ENCODE assay signal across 14 mouse cellular contexts in the genomic region with DNA sequence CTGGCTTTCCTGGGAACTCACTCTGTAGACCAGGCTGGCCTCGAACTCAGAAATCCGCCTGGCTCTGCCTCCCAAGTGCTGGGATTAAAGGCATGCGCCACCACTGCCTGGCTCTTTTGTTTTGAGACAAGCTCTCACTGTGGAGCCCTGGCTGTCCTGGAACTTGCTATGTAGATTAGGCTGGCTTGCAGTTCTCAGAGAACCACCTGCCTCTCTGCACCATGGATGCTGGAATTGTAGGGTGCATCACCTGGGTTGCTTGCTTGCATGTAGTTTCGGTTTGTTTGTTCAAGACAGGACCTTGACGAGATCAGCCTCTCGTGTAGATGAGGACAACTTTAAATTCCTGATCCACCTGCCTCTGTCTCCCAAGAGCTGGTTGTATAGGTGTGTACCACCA. TPM values are rescaled to one million over a fixed set of nuclear protein-coding genes. Genes with fewer than 3 reads are reported as not detected.
DNase-seq lines count a peak whose midpoint lies in the region; ATAC-seq and TF ChIP-seq lines count a peak whose summit lies in the region.
"Had no signal": no experiment of that assay in that cellular context is flagged by ENCODE, and none has a peak within 500 bp of the region (broad histone marks: within the 10 kb centered on the region; RNA-seq: fewer than 3 reads in every experiment).

No protein-coding gene starts in this region.

- no peak for DNase-seq in lung, postnatal 4 days
- DNase-seq in CH12.LX (ENCODE audit: extremely low read depth) (peak; percentile 25), ZHBTc4 (ENCODE audit: low read depth, low spot score) (peak; percentile 74)
- DNase-seq in liver, embryonic 14.5 days (ENCODE audit: low read depth in 3 of 3, low spot score in 3 of 3), result no peak
- no peak for DNase-seq in right cerebral cortex, postnatal 4 days
- no peak for DNase-seq in forebrain, embryonic 10.5 days (ENCODE audit: extremely low spot score, low spot score)
- DNase-seq: gastrocnemius, postnatal 36 days; lung, adult 18-20 months; thymus, postnatal 4 days had no signal

- peaks cover 9% of the 10 kb centered on the region; the same call in 1 of the 2 replicates for H3K4me1 ChIP-seq in lung, embryonic 15.5 days
- H3K4me1 ChIP-seq in CH12.LX (ENCODE audit: control insufficient read depth in 1 of 2, insufficient read depth in 2 of 2), result peaks cover 0 to 25% of the 10 kb centered on the region in 2 experiments; a peak in 2 of 4 replicates
- H3K4me1 ChIP-seq in liver, embryonic 14.5 days (replicated peaks; ENCODE audit: control insufficient read depth in 2 of 2, insufficient read depth in 2 of 2, low read length in 1 of 2), result peaks cover 19 to 29% of the 10 kb centered on the region in 2 experiments
- H3K4me1 ChIP-seq in forebrain, embryonic 10.5 days, result peaks cover 21% of the 10 kb centered on the region

- no peak overlapping the region for H3K4me3 ChIP-seq in lung, embryonic 15.5 days
- peak overlapping the region; percentile 46 to 89 (median 66) for H3K4me3 ChIP-seq in CH12.LX (replicated peaks in 1 of 3; ENCODE audit: low read depth in 2 of 3, low read length in 2 of 3, poor library complexity in 1 of 3)
- H3K4me3 ChIP-seq in liver, embryonic 14.5 days (ENCODE audit: insufficient read depth in 1 of 2, low read depth in 2 of 2, low read length in 2 of 2), result peak overlapping the region; percentile 15 to 48; a peak in 3 of 4 replicates
- no peak overlapping the region for H3K4me3 ChIP-seq in forebrain, embryonic 10.5 days
- H3K4me3 ChIP-seq: forebrain, embryonic 12.5 days had no signal

- no peaks in the 10 kb centered on the region for H3K36me3 ChIP-seq in lung, embryonic 15.5 days
- H3K36me3 ChIP-seq in CH12.LX (replicated peaks in 1 of 2; ENCODE audit: control insufficient read depth in 1 of 2, insufficient read depth in 1 of 2, low read length in 1 of 2), result peaks cover 0 to 2% of the 10 kb centered on the region in 2 experiments
- H3K36me3 ChIP-seq in liver, embryonic 14.5 days (replicated peaks; ENCODE audit: control insufficient read depth, insufficient read depth, low read depth), result no peaks in the 10 kb centered on the region
- H3K36me3 ChIP-seq in forebrain, embryonic 10.5 days (replicated peaks), result no peaks in the 10 kb centered on the region; the same call in 1 of the 2 replicates
- H3K36me3 ChIP-seq: forebrain, embryonic 12.5 days had no signal

- 80% methylated on average over 6 of the region's 6 CpGs for WGBS in lung, embryonic 15.5 days
- WGBS in liver, embryonic 14.5 days (ENCODE audit: insufficient replicate concordance), result 67% methylated on average over 6 of the region's 6 CpGs
- WGBS in forebrain, embryonic 10.5 days, result 94% methylated on average over 6 of the region's 6 CpGs

- no peak for TF ChIP-seq POLR2A in CH12.LX (IDR thresholded peaks at IDR 0.05; ENCODE audit: low read depth, low read length)

- dilution Hi-C loops in CH12.LX (cut with MboI; ENCODE audit: extremely low pct_ligation_motif_present, extremely low pct_unique_long_range_greater_than_20kb, low sequenced_read_pairs), result no loop called here

- no peak for TF ChIP-seq EP300 in CH12.LX (IDR thresholded peaks at IDR 0.05; ENCODE audit: low read length)
- TF ChIP-seq EP300 in liver, embryonic 14.5 days (IDR thresholded peaks at IDR 0.05; ENCODE audit: low read depth), result no peak

- no peak for TF ChIP-seq RAD21 in CH12.LX (IDR thresholded peaks at IDR 0.05; ENCODE audit: low read depth, low read length)

- H3K27ac ChIP-seq in lung, embryonic 15.5 days, result no peak overlapping the region
- no peak overlapping the region for H3K27ac ChIP-seq in CH12.LX (ENCODE audit: insufficient read depth, low read depth)
- no peak overlapping the region; the same call in 1 of the 2 replicates for H3K27ac ChIP-seq in liver, embryonic 14.5 days
- no peak overlapping the region for H3K27ac ChIP-seq in forebrain, embryonic 10.5 days
- H3K27ac ChIP-seq: forebrain, embryonic 12.5 days; kidney, postnatal 0 days; left cerebral cortex, adult 2 months had no signal

- no peaks in the 10 kb centered on the region for H3K27me3 ChIP-seq in lung, embryonic 15.5 days
- H3K27me3 ChIP-seq in CH12.LX (replicated peaks), result peaks cover 2% of the 10 kb centered on the region
- H3K27me3 ChIP-seq in liver, embryonic 14.5 days (ENCODE audit: control insufficient read depth, insufficient read depth, low read length), result no peaks in the 10 kb centered on the region
- peaks cover 16% of the 10 kb centered on the region for H3K27me3 ChIP-seq in forebrain, embryonic 10.5 days (ENCODE audit: poor library complexity, severe bottlenecking)

- peak overlapping the region; percentile 45 for H3K4me2 ChIP-seq in lung, embryonic 15.5 days
- peak overlapping the region; percentile 69 for H3K4me2 ChIP-seq in CH12.LX (ENCODE audit: insufficient read depth, low read depth, poor library complexity, severe bottlenecking)
- peak overlapping the region; percentile 75 for H3K4me2 ChIP-seq in liver, embryonic 14.5 days (ENCODE audit: low read depth)
- H3K4me2 ChIP-seq: forebrain, embryonic 12.5 days had no signal

- ATAC-seq in lung, embryonic 15.5 days (ENCODE audit: borderline replicate concordance, extremely low read depth, low FRiP score, low TSS enrichment), result no peak
- no peak for ATAC-seq in liver, embryonic 14.5 days (ENCODE audit: insufficient read depth)
- no peak for ATAC-seq in activated CD4-positive, CD25-positive, alpha-beta regulatory T cell, adult 4 months

- TF ChIP-seq CTCF in CH12.LX (conservative IDR thresholded peaks at IDR 0.05 in 1 of 2, IDR thresholded peaks at IDR 0.05 in 1 of 2; ENCODE audit: low read depth in 2 of 2, low read length in 2 of 2), result no peak
- no peak for TF ChIP-seq CTCF in liver, embryonic 14.5 days (IDR thresholded peaks at IDR 0.05; ENCODE audit: low read depth)

- peaks cover 52% of the 10 kb centered on the region for H3K79me2 ChIP-seq in CH12.LX (replicated peaks; ENCODE audit: control insufficient read depth, extremely low read depth, insufficient read depth, poor library complexity, severe bottlenecking)

- no peaks in the 10 kb centered on the region for H3K9me3 ChIP-seq in lung, embryonic 15.5 days
- no peaks in the 10 kb centered on the region for H3K9me3 ChIP-seq in CH12.LX (replicated peaks; ENCODE audit: low read length)
- no peaks in the 10 kb centered on the region for H3K9me3 ChIP-seq in liver, embryonic 14.5 days (ENCODE audit: control insufficient read depth, low read length)
- no peaks in the 10 kb centered on the region for H3K9me3 ChIP-seq in forebrain, embryonic 10.5 days
- H3K9me3 ChIP-seq: forebrain, embryonic 12.5 days had no signal

- no peak overlapping the region for H3K9ac ChIP-seq in lung, embryonic 15.5 days
- H3K9ac ChIP-seq in CH12.LX (ENCODE audit: insufficient read depth, low read depth), result peak overlapping the region; percentile 96; the same call in 1 of the 2 replicates
- peak overlapping the region; percentile 59 for H3K9ac ChIP-seq in liver, embryonic 14.5 days (replicated peaks)
- H3K9ac ChIP-seq: forebrain, embryonic 12.5 days had no signal

- in situ Hi-C loops in CH12.LX (cut with MboI; ENCODE audit: low pct_ligation_motif_present, low pct_unique_long_range_greater_than_20kb, low sequenced_read_pairs), result no loop called here

TF ChIP-seq in CH12.LX, 34 proteins besides CTCF, POLR2A, EP300 and RAD21:
- TF ChIP-seq UBTF (IDR thresholded peaks at IDR 0.05; ENCODE audit: low read depth, low read length), result no peak
- TF ChIP-seq GABPA (IDR thresholded peaks at IDR 0.05; ENCODE audit: insufficient replicate concordance, low read depth, low read length), result no peak
- no peak for TF ChIP-seq MXI1 (IDR thresholded peaks at IDR 0.05; ENCODE audit: low read depth, low read length)
- no peak for TF ChIP-seq HCFC1 (IDR thresholded peaks at IDR 0.05; ENCODE audit: low read depth, low read length)
- no peak for TF ChIP-seq SIN3A (IDR thresholded peaks at IDR 0.05; ENCODE audit: low read length)
- TF ChIP-seq IRF4 (IDR thresholded peaks at IDR 0.05; ENCODE audit: low read depth, low read length), result no peak
- no peak for TF ChIP-seq CHD2 (IDR thresholded peaks at IDR 0.05; ENCODE audit: low read length)
- no peak for TF ChIP-seq SMC3 (IDR thresholded peaks at IDR 0.05; ENCODE audit: low read depth, low read length)
- no peak for TF ChIP-seq KAT2A (IDR thresholded peaks at IDR 0.05; ENCODE audit: insufficient replicate concordance, low read length)
- no peak for TF ChIP-seq ZKSCAN1 (IDR thresholded peaks at IDR 0.05; ENCODE audit: borderline replicate concordance, low read depth, low read length)
- TF ChIP-seq JUN (IDR thresholded peaks at IDR 0.05; ENCODE audit: insufficient read depth, low read depth, low read length), result no peak
- TF ChIP-seq TBP (conservative IDR thresholded peaks at IDR 0.05; ENCODE audit: low read depth, low read length), result no peak

RNA-seq across cellular contexts. Expression of a gene that starts 2.7 kb away (rescaled TPM):
- polyA plus RNA-seq in lung, embryonic 15.5 days (2015; fragmentation: Nextera tagmentation; extraction: Ambion mirVana), result 19.3 and 20.5 TPM in 2 replicates
- 13.2 and 16.2 TPM in 2 replicates for total RNA-seq in CH12.LX (2012; rRNA removed)
- total RNA-seq in CH12.LX (2014; rRNA removed), result 24.6 and 27.9 TPM in 2 replicates
- polyA plus RNA-seq in CH12.LX (2012; ENCODE audit: insufficient read length, low read depth), result 16.0 and 17.2 TPM in 2 replicates
- polyA plus RNA-seq in liver, embryonic 14.5 days (2012; rRNA removed), result 3.0 and 4.8 TPM in 2 replicates
- 8.8 TPM in 2 replicates for polyA plus RNA-seq in liver, embryonic 14.5 days (2014; fragmentation: Nextera tagmentation; extraction: Ambion mirVana)
- 10 to 100 TPM; 34.0 to 36.1 TPM for polyA plus RNA-seq in activated CD4-positive, CD25-positive, alpha-beta regulatory T cell, adult 4 months (2017; shearing (Covaris generic))
- 14.3 and 14.5 TPM in 2 replicates for polyA plus RNA-seq in forebrain, embryonic 10.5 days (2016; fragmentation: Nextera tagmentation; extraction: Ambion mirVana)

Comparison
In these comparisons a context has a peak if more than half of its experiments do, and no peak if none do; other contexts are left out.
1. H3K4me3 ChIP-seq: peak in CH12.LX (3 of 3) and liver, embryonic 14.5 days (2 of 2); none in lung, embryonic 15.5 days (single experiment) and forebrain, embryonic 10.5 days (single experiment).
2. DNase-seq: peak in CH12.LX (single experiment) and ZHBTc4 (single experiment); none in lung, postnatal 4 days (0 of 2), liver, embryonic 14.5 days (0 of 3), right cerebral cortex, postnatal 4 days (single experiment) and forebrain, embryonic 10.5 days (single experiment).
3. Peak in every context shown above with its lines, with median percentiles within 50 percentile points of each other: H3K4me2 ChIP-seq.